Mouse (Mus musculus) C2C12 (cell line): ENCODE results near the gene Itpr3.

Source experiments
- CTCF ChIP-seq: IDR thresholded peaks from one replicate; pipeline ENCODE4 v1.5.1; 2011; ENCODE audit not compliant: control insufficient read depth, insufficient read depth, insufficient read length
- FOSL1 ChIP-seq: IDR thresholded peaks from one replicate; pipeline ENCODE4 v1.8.0; 2011; ENCODE audit warnings: mild to moderate bottlenecking, low read length; ENCODE audit not compliant: poor library complexity, insufficient read depth, severe bottlenecking
- MAX ChIP-seq: IDR thresholded peaks from one replicate; pipeline ENCODE4 v1.6.1; 2011; ENCODE audit warnings: mild to moderate bottlenecking, control low read depth
- MYOD1 ChIP-seq: IDR thresholded peaks from one replicate; pipeline ENCODE4 v1.6.1; 2011; ENCODE audit warnings: low read depth; ENCODE audit not compliant: control insufficient read depth, insufficient read length
- MYOG ChIP-seq: IDR thresholded peaks from one replicate; pipeline ENCODE4 v1.6.1; 2011; ENCODE audit not compliant: control insufficient read depth, insufficient read length; ENCODE audit errors: extremely low read depth
- USF1 ChIP-seq: IDR thresholded peaks from one replicate; pipeline ENCODE4 v1.6.1; 2011; ENCODE audit warnings: low read depth, mild to moderate bottlenecking, control low read depth, moderate library complexity

GRCm38 (mm10) chr17:27146323-27146923 is 89.3 kb downstream of the Itpr3 start:
- TF ChIP-seq MYOG, result no peak
- no peak for TF ChIP-seq CTCF
- TF ChIP-seq MAX, result no peak
- TF ChIP-seq FOSL1, result no peak
- no peak for TF ChIP-seq USF1
- no peak for TF ChIP-seq MYOD1
